In genomic region chr17:73541911-73542310, GRCm38 (mm10) we compare ENCODE assay signal across 17 mouse cellular contexts.
DNase-seq lines count a peak whose midpoint lies in the region; ATAC-seq and TF ChIP-seq lines count a peak whose summit lies in the region.
"Had no signal": no experiment of that assay in that cellular context is flagged by ENCODE, and none has a peak within 500 bp of the region (broad histone marks: within the 10 kb centered on the region; RNA-seq: fewer than 3 reads in every experiment).

No protein-coding gene starts in this region.

- H3K36me3 ChIP-seq in hindbrain, embryonic 14.5 days (replicated peaks; ENCODE audit: control insufficient read depth, insufficient read depth) = no peaks in the 10 kb centered on the region
- no peaks in the 10 kb centered on the region for H3K36me3 ChIP-seq in hindbrain, postnatal 0 days (ENCODE audit: insufficient read depth, low read length)
- no peaks in the 10 kb centered on the region for H3K36me3 ChIP-seq in forebrain, embryonic 13.5 days (ENCODE audit: poor library complexity, severe bottlenecking)
- H3K36me3 ChIP-seq: embryonic facial prominence, embryonic 10.5 days; heart, embryonic 12.5 days had no signal

- H3K4me2 ChIP-seq in hindbrain, embryonic 14.5 days (replicated peaks) = no peak overlapping the region
- H3K4me2 ChIP-seq in hindbrain, postnatal 0 days (ENCODE audit: low read depth, low read length) = no peak overlapping the region
- no peak overlapping the region for H3K4me2 ChIP-seq in forebrain, embryonic 13.5 days
- H3K4me2 ChIP-seq: heart, embryonic 12.5 days had no signal

- ATAC-seq in hindbrain, embryonic 14.5 days (ENCODE audit: low FRiP score) = no peak
- no peak for ATAC-seq in hindbrain, postnatal 0 days
- ATAC-seq in forebrain, embryonic 13.5 days = no peak; the same call in 1 of the 2 replicates
- ATAC-seq: liver, postnatal 0 days had no signal

- peaks cover 19% of the 10 kb centered on the region for H3K4me1 ChIP-seq in hindbrain, embryonic 14.5 days (replicated peaks; ENCODE audit: control insufficient read depth, insufficient read depth, low read length)
- peaks cover 4% of the 10 kb centered on the region; the same call in 1 of the 2 replicates for H3K4me1 ChIP-seq in hindbrain, postnatal 0 days (ENCODE audit: insufficient read depth, low read length)
- peaks cover 22% of the 10 kb centered on the region for H3K4me1 ChIP-seq in forebrain, embryonic 13.5 days
- H3K4me1 ChIP-seq: heart, embryonic 12.5 days had no signal

- H3K9ac ChIP-seq in hindbrain, embryonic 14.5 days = no peak overlapping the region
- no peak overlapping the region for H3K9ac ChIP-seq in hindbrain, postnatal 0 days (replicated peaks; ENCODE audit: low read length)
- H3K9ac ChIP-seq in forebrain, embryonic 13.5 days = no peak overlapping the region
- H3K9ac ChIP-seq: heart, embryonic 12.5 days; liver, postnatal 0 days had no signal

- no peak for DNase-seq in hindbrain, embryonic 14.5 days (ENCODE audit: low spot score)
- no peak for DNase-seq in hindbrain, postnatal 0 days (ENCODE audit: low spot score)
- peak; percentile 4 for DNase-seq in 3134 (ENCODE audit: extremely low read depth, insufficient read length, low spot score)
- DNase-seq in layer of hippocampus, postnatal 10 days (ENCODE audit: low spot score in 2 of 2) = peak; percentile 37 to 49
- DNase-seq in gastrocnemius, postnatal 4 days (ENCODE audit: low spot score in 2 of 2) = no peak
- DNase-seq in ovary, adult 18-20 months (ENCODE audit: low spot score) = no peak
- DNase-seq in urinary bladder, postnatal 4 days (ENCODE audit: low spot score in 2 of 2) = no peak
- DNase-seq: adrenal gland, adult 8-10 months; cerebellum, postnatal 36 days; liver; liver, postnatal 0 days; right cerebral cortex, adult 18-20 months; thymus, postnatal 36 days had no signal

- 75% methylated on average over 9 of the region's 9 CpGs for WGBS in hindbrain, embryonic 14.5 days
- WGBS in hindbrain, postnatal 0 days = 66% methylated on average over 9 of the region's 9 CpGs
- WGBS in forebrain, embryonic 13.5 days = 69% methylated on average over 9 of the region's 9 CpGs

- no peak overlapping the region for H3K4me3 ChIP-seq in hindbrain, embryonic 14.5 days (replicated peaks; ENCODE audit: low read length)
- no peak overlapping the region for H3K4me3 ChIP-seq in hindbrain, postnatal 0 days (ENCODE audit: low read length)
- H3K4me3 ChIP-seq in forebrain, embryonic 13.5 days = no peak overlapping the region
- H3K4me3 ChIP-seq: embryonic facial prominence, embryonic 10.5 days; erythroblast, embryonic 14.5 days; heart, embryonic 12.5 days had no signal

- no peaks in the 10 kb centered on the region for H3K9me3 ChIP-seq in hindbrain, embryonic 14.5 days (ENCODE audit: control insufficient read depth, low read length)
- H3K9me3 ChIP-seq in hindbrain, postnatal 0 days (ENCODE audit: low read length) = no peaks in the 10 kb centered on the region
- H3K9me3 ChIP-seq in forebrain, embryonic 13.5 days (replicated peaks) = no peaks in the 10 kb centered on the region
- H3K9me3 ChIP-seq: embryonic facial prominence, embryonic 10.5 days; heart, embryonic 12.5 days had no signal

- H3K27ac ChIP-seq in hindbrain, embryonic 14.5 days = 0 out of 2 replicates have a peak overlapping the region, but pooled peaks have one; percentile 70
- no peak overlapping the region for H3K27ac ChIP-seq in hindbrain, postnatal 0 days
- H3K27ac ChIP-seq in forebrain, embryonic 13.5 days = peak overlapping the region; percentile 75; the same call in 1 of the 2 replicates
- H3K27ac ChIP-seq: embryonic facial prominence, embryonic 10.5 days had no signal

- H3K27me3 ChIP-seq in hindbrain, embryonic 14.5 days (ENCODE audit: control insufficient read depth, insufficient read depth, low read length) = no peaks in the 10 kb centered on the region
- H3K27me3 ChIP-seq in hindbrain, postnatal 0 days (ENCODE audit: insufficient read depth, low read length) = no peaks in the 10 kb centered on the region
- H3K27me3 ChIP-seq in forebrain, embryonic 13.5 days = no peaks in the 10 kb centered on the region

- TF ChIP-seq CTCF in hindbrain, postnatal 0 days (IDR thresholded peaks at IDR 0.05; ENCODE audit: low read depth) = no peak

Comparison
In these comparisons a context has a peak if more than half of its experiments do, and no peak if none do; other contexts are left out.
1. DNase-seq: peak in 3134 (single experiment) and layer of hippocampus, postnatal 10 days (2 of 2); none in hindbrain, embryonic 14.5 days (single experiment), hindbrain, postnatal 0 days (single experiment), gastrocnemius, postnatal 4 days (0 of 2), ovary, adult 18-20 months (single experiment) and urinary bladder, postnatal 4 days (0 of 2).